Mouse (Mus musculus): ENCODE measurements around the gene Ank.

- no peak for TF ChIP-seq EP300 (IDR thresholded peaks at IDR 0.05; ENCODE audit: insufficient read depth, low read depth, low read length)
- TF ChIP-seq CTCF (IDR thresholded peaks at IDR 0.05; ENCODE audit: low read depth, low read length) = no peak
These were observed 70.3 kb downstream of the Ank start for GRCm38 (mm10) chr15:27536771-27537170.

All from ES-Bruce4 (cell line).